In the genomic region with DNA sequence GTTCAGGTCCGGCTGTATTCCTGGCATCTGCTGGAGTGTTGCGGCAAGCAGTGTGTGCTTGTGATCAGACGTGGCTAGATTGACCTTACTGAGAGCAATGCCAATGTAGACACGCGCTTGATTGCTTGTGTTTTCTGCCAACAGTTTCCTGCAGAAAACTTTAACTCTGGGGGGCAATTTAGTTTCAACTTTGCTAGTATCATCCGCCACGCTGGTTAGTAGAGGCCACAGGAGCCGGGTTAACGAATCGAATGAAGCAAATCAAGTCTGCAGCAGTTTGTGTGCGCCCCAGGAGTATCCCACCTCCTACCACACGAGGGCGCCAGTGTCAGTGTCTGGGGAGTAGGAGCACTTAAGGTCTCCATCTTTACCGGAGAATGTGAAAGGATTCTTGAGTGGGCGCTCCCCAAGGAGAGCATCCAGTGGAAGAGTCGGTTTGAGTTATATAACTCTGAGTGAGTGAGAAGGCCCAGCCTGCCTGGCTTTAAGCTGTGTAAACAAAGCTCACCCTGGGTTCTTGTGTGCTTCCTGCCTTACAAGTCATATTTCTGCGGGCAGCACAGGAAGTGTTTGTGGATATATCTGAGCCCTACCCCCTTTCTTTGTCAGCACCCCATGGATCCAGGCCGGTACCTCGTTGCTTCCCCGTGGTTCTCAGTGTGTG, we compare ENCODE assay signal across 8 mouse cellular contexts.
DNase-seq lines count a peak whose midpoint lies in the region; ATAC-seq lines count a peak whose summit lies in the region.

No protein-coding gene starts in this region.

- no peaks in the 10 kb centered on the region; the same call in 1 of the 2 replicates for H3K4me1 ChIP-seq in heart, embryonic 11.5 days (ENCODE audit: control insufficient read depth, insufficient read depth, low read length)
- H3K4me1 ChIP-seq in kidney, embryonic 16.5 days (ENCODE audit: insufficient read depth, low read length): peaks cover 7% of the 10 kb centered on the region; the same call in 1 of the 2 replicates
- H3K4me1 ChIP-seq in liver, embryonic 15.5 days (replicated peaks): peaks cover 24% of the 10 kb centered on the region
- no peaks in the 10 kb centered on the region; the same call in 1 of the 2 replicates for H3K4me1 ChIP-seq in neural tube, embryonic 11.5 days (ENCODE audit: control insufficient read depth, insufficient read depth, low read length)

- DNase-seq in CD8-positive naive resting alpha-beta T cell, adult 2 months (ENCODE audit: low read depth in 2 of 2, low spot score in 2 of 2): peak; percentile 78
- peak; percentile 91 for DNase-seq in brain, adult 2 months (ENCODE audit: low read depth, low spot score)
- peak; percentile 89 for DNase-seq in neural tube, embryonic 11.5 days (ENCODE audit: low spot score)
- DNase-seq in telencephalon, adult 2 months (ENCODE audit: low read depth, low spot score): peak; percentile 69

- peak overlapping the region; percentile 31 for H3K4me2 ChIP-seq in heart, embryonic 11.5 days
- peak overlapping the region; percentile 39 for H3K4me2 ChIP-seq in kidney, embryonic 16.5 days (replicated peaks; ENCODE audit: low read depth, low read length)
- peak overlapping the region; percentile 65 for H3K4me2 ChIP-seq in liver, embryonic 15.5 days
- no peak overlapping the region for H3K4me2 ChIP-seq in neural tube, embryonic 11.5 days (ENCODE audit: low read depth)

- 36% methylated on average over 20 of the region's 20 CpGs for WGBS in heart, embryonic 11.5 days (ENCODE audit: insufficient replicate concordance)
- 38% methylated on average over 20 of the region's 20 CpGs for WGBS in kidney, embryonic 16.5 days
- 19% methylated on average over 20 of the region's 20 CpGs for WGBS in liver, embryonic 15.5 days (ENCODE audit: insufficient replicate concordance)
- 36% methylated on average over 20 of the region's 20 CpGs for WGBS in neural tube, embryonic 11.5 days

- H3K36me3 ChIP-seq in heart, embryonic 11.5 days (ENCODE audit: control insufficient read depth, insufficient read depth, low read length): no peaks in the 10 kb centered on the region
- no peaks in the 10 kb centered on the region for H3K36me3 ChIP-seq in kidney, embryonic 16.5 days (ENCODE audit: insufficient read depth, low read length)
- H3K36me3 ChIP-seq in liver, embryonic 15.5 days (replicated peaks): no peaks in the 10 kb centered on the region
- H3K36me3 ChIP-seq in neural tube, embryonic 11.5 days (ENCODE audit: control insufficient read depth, insufficient read depth, low read length): no peaks in the 10 kb centered on the region

- no peaks in the 10 kb centered on the region for H3K27me3 ChIP-seq in heart, embryonic 11.5 days (ENCODE audit: control insufficient read depth, insufficient read depth, low read length)
- H3K27me3 ChIP-seq in kidney, embryonic 16.5 days (ENCODE audit: insufficient read depth, low read length): no peaks in the 10 kb centered on the region
- H3K27me3 ChIP-seq in liver, embryonic 15.5 days: 0 out of 2 replicates have a peak, but pooled peaks cover 2% of the 10 kb centered on the region
- H3K27me3 ChIP-seq in neural tube, embryonic 11.5 days (ENCODE audit: control insufficient read depth, insufficient read depth, low read length): no peaks in the 10 kb centered on the region

- H3K4me3 ChIP-seq in heart, embryonic 11.5 days (ENCODE audit: low read depth, low read length): no peak overlapping the region
- H3K4me3 ChIP-seq in kidney, embryonic 16.5 days (ENCODE audit: low read length): peak overlapping the region; percentile 28
- peak overlapping the region; percentile 52 for H3K4me3 ChIP-seq in liver, embryonic 15.5 days (replicated peaks)
- H3K4me3 ChIP-seq in neural tube, embryonic 11.5 days (ENCODE audit: low read depth, low read length): no peak overlapping the region

- ATAC-seq in erythroblast, adult 5-6 weeks (replicated peaks; ENCODE audit: low FRiP score, poor library complexity, severe bottlenecking): peak; percentile 93
- ATAC-seq in heart, embryonic 11.5 days (replicated peaks; ENCODE audit: insufficient number of reproducible peaks, low FRiP score, low TSS enrichment): peak; percentile 39; the same call in 1 of the 2 replicates
- peak; percentile 58 for ATAC-seq in kidney, embryonic 16.5 days (ENCODE audit: low FRiP score, low TSS enrichment)
- peak; percentile 63; the same call in 1 of the 2 replicates for ATAC-seq in liver, embryonic 15.5 days (ENCODE audit: insufficient read depth)
- ATAC-seq in neural tube, embryonic 11.5 days (ENCODE audit: insufficient read depth, low FRiP score, low TSS enrichment): 0 out of 2 replicates have a peak, but pooled peaks have one; percentile 5

- H3K9me3 ChIP-seq in heart, embryonic 11.5 days (replicated peaks; ENCODE audit: control insufficient read depth, low read length): no peaks in the 10 kb centered on the region
- H3K9me3 ChIP-seq in kidney, embryonic 16.5 days (ENCODE audit: low read length): no peaks in the 10 kb centered on the region
- H3K9me3 ChIP-seq in liver, embryonic 15.5 days (replicated peaks): no peaks in the 10 kb centered on the region
- no peaks in the 10 kb centered on the region for H3K9me3 ChIP-seq in neural tube, embryonic 11.5 days (ENCODE audit: control insufficient read depth, low read length)

- H3K9ac ChIP-seq in heart, embryonic 11.5 days (ENCODE audit: low read depth, low read length): no peak overlapping the region
- peak overlapping the region; percentile 59; the same call in 1 of the 2 replicates for H3K9ac ChIP-seq in kidney, embryonic 16.5 days (replicated peaks; ENCODE audit: low read length)
- no peak overlapping the region for H3K9ac ChIP-seq in liver, embryonic 15.5 days
- no peak overlapping the region for H3K9ac ChIP-seq in neural tube, embryonic 11.5 days (ENCODE audit: low read length)

- H3K27ac ChIP-seq in heart, embryonic 11.5 days (ENCODE audit: low read depth, low read length): no peak overlapping the region
- H3K27ac ChIP-seq in kidney, embryonic 16.5 days (ENCODE audit: low read length): peak overlapping the region; percentile 56
- 0 out of 2 replicates have a peak overlapping the region, but pooled peaks have one; percentile 19 for H3K27ac ChIP-seq in liver, embryonic 15.5 days (replicated peaks)
- no peak overlapping the region for H3K27ac ChIP-seq in neural tube, embryonic 11.5 days (ENCODE audit: low read depth, low read length)

Comparison
In these comparisons a context has a peak if more than half of its experiments do, and no peak if none do; other contexts are left out.
1. ATAC-seq: peak in every context shown above with its lines; median percentile 93 in erythroblast, adult 5-6 weeks; 63 in liver, embryonic 15.5 days; 58 in kidney, embryonic 16.5 days; 39 in heart, embryonic 11.5 days; 5 in neural tube, embryonic 11.5 days.
2. H3K27ac ChIP-seq: peak in kidney, embryonic 16.5 days (single experiment) and liver, embryonic 15.5 days (single experiment); none in heart, embryonic 11.5 days (single experiment) and neural tube, embryonic 11.5 days (single experiment).
3. H3K4me3 ChIP-seq: peak in kidney, embryonic 16.5 days (single experiment) and liver, embryonic 15.5 days (single experiment); none in heart, embryonic 11.5 days (single experiment) and neural tube, embryonic 11.5 days (single experiment).
4. Peak in every context shown above with its lines, with median percentiles within 50 percentile points of each other: DNase-seq.